Mouse (Mus musculus) intestine, embryonic 15.5 days (tissue): ENCODE measurements around the gene H3f3a. TPM values are rescaled to one million over a fixed set of nuclear protein-coding genes. Genes with fewer than 3 reads are reported as not detected.

ENCODE experiments used
- ATAC-seq: fragments of 200-750 bp; cut with Nextera tagmentation; 2 replicates; pipeline ENCODE4 v1.8.0; 2017; ENCODE audit warnings: moderate TSS enrichment, moderate library complexity
- H3K27ac ChIP-seq: fragments of 300-500 bp; sonication (generic); 2 replicates; pipeline ENCODE4 v1.5.1; 2015; ENCODE audit warnings: mild to moderate bottlenecking, inconsistent platforms
- H3K27me3 ChIP-seq: fragments of 300-500 bp; sonication (generic); replicated peaks from 2 replicates; pipeline ENCODE4 v1.6.1; 2015; ENCODE audit warnings: inconsistent platforms
- H3K36me3 ChIP-seq: fragments of 300-500 bp; sonication (generic); 2 replicates; pipeline ENCODE4 v1.6.1; 2015; ENCODE audit warnings: inconsistent platforms
- H3K4me1 ChIP-seq: fragments of 300-500 bp; sonication (generic); replicated peaks from 2 replicates; pipeline ENCODE4 v1.6.1; 2015; ENCODE audit warnings: inconsistent platforms
- H3K4me2 ChIP-seq: fragments of 300-500 bp; sonication (generic); replicated peaks from 2 replicates; pipeline ENCODE4 v1.6.1; 2015; ENCODE audit warnings: mild to moderate bottlenecking, inconsistent platforms
- H3K4me3 ChIP-seq: fragments of 300-500 bp; sonication (generic); replicated peaks from 2 replicates; pipeline ENCODE4 v1.5.1; 2015; ENCODE audit warnings: inconsistent platforms
- H3K9ac ChIP-seq: fragments of 300-500 bp; sonication (generic); 2 replicates; pipeline ENCODE4 v1.6.1; 2015; ENCODE audit warnings: inconsistent platforms
- H3K9me3 ChIP-seq: fragments of 300-500 bp; sonication (generic); 2 replicates; pipeline ENCODE4 v1.6.1; 2016; ENCODE audit warnings: inconsistent platforms
- WGBS: fragments of 180-500 bp; shearing (Covaris S2); methylation state at CpG from one replicate; pipeline ENCODE4 v1.1.7; 2015; 5-methylcytosine and 5-hydroxymethylcytosine counted together
- polyA plus RNA-seq: library from polyadenylated mRNA; unstranded; fragments of >200 nt; fragmentation: Nextera tagmentation; extraction: Ambion mirVana; gene quantifications from 2 replicates; pipeline ENCODE4 v1.2.1, GENCODE M21; 2015

Gene H3f3a
- polyA plus RNA-seq, 1 experiment from 2014 or later = 1,977 TPM

GRCm38 (mm10) chr1:180798660-180799059 is 15.1 kb downstream of the H3f3a start:
- 94% methylated on average over 5 of the region's 5 CpGs for WGBS

GRCm38 (mm10) chr1:180794170-180794569 is 19.6 kb downstream of the H3f3a start:
- Histone ChIP-seq H3K9me3 (no peaks in the 10 kb centered on the region), H3K4me2 (peak overlapping the region; percentile 92), H3K4me3 (peak overlapping the region; percentile 36), H3K27ac (no peak overlapping the region), H3K4me1 (peaks cover 11% of the 10 kb centered on the region), H3K27me3 (no peaks in the 10 kb centered on the region), H3K9ac (peak overlapping the region; percentile 16), H3K36me3 (no peaks in the 10 kb centered on the region)
- peak; percentile 83 for ATAC-seq
- WGBS = under 1% methylated on average over 21 of the region's 21 CpGs

More at GRCm38 (mm10) chr1:180798660-180799059, 15.1 kb downstream of the H3f3a start:
- H3K36me3 ChIP-seq = peaks cover 7% of the 10 kb centered on the region; the same call in 1 of the 2 replicates
- no peaks in the 10 kb centered on the region for H3K9me3 ChIP-seq
- H3K27ac ChIP-seq = no peak overlapping the region
- H3K4me1 ChIP-seq = peaks cover 8% of the 10 kb centered on the region
- H3K27me3 ChIP-seq = no peaks in the 10 kb centered on the region
- H3K9ac ChIP-seq = no peak overlapping the region
- no peak for ATAC-seq
- no peak overlapping the region for H3K4me2 ChIP-seq
- H3K4me3 ChIP-seq = no peak overlapping the region

DNA sequence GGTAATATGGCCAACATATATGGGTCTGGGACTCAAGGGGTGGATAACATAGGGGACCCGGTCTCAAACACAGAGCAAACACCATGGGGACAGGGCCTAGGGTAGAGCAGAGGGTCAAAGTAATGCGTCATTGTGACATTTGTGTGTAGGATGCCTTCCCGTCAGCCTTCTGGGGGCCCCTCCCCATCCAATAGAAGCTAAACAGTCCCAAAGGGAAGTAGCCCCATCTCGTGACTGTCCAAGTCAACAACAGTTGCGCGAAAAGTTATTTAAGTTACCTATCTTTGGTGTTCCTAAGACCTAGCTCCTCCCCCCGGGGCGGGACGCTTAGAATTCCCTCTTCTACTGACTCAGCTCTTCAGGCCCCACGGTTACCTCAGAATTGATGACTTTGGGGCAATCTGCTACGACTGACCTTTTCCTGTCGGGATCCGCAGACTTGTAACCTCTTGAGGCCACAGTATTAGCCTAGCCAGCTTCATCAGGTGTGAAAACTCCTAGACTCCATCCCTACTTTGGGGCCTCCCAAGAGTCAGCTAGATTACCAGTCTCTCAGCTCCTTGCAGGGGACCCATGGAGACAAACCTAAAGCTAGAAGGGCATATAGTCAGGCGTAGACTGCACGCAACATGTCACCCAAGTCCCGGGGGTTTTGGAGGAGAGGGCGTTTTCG is 20.2 kb downstream of the H3f3a start:
- Histone ChIP-seq H3K4me1 (peaks cover 11% of the 10 kb centered on the region), H3K9ac (peak overlapping the region; percentile 16), H3K4me3 (peak overlapping the region; percentile 36), H3K4me2 (peak overlapping the region; percentile 92), H3K27ac (no peak overlapping the region), H3K27me3 (no peaks in the 10 kb centered on the region), H3K9me3 (no peaks in the 10 kb centered on the region), H3K36me3 (no peaks in the 10 kb centered on the region)
- ATAC-seq = peak; percentile 75
- WGBS = 7% methylated on average over 18 of the region's 18 CpGs

GRCm38 (mm10) chr1:180792814-180793213 is 20.9 kb downstream of the H3f3a start:
- Histone ChIP-seq H3K9ac (no peak overlapping the region), H3K4me1 (peaks cover 11% of the 10 kb centered on the region), H3K27me3 (no peaks in the 10 kb centered on the region), H3K27ac (no peak overlapping the region), H3K4me2 (no peak overlapping the region), H3K36me3 (no peaks in the 10 kb centered on the region), H3K9me3 (no peaks in the 10 kb centered on the region), H3K4me3 (no peak overlapping the region)
- 87% methylated on average over 4 of the region's 4 CpGs for WGBS
- no peak for ATAC-seq

GRCm38 (mm10) chr1:180791821-180792480 is 21.8 kb downstream of the H3f3a start:
- Histone ChIP-seq H3K4me2 (no peak overlapping the region), H3K4me1 (peaks cover 11% of the 10 kb centered on the region), H3K9ac (no peak overlapping the region), H3K4me3 (no peak overlapping the region), H3K27ac (no peak overlapping the region), H3K36me3 (no peaks in the 10 kb centered on the region), H3K27me3 (no peaks in the 10 kb centered on the region), H3K9me3 (no peaks in the 10 kb centered on the region)
- WGBS = 87% methylated on average over 14 of the region's 14 CpGs
- no peak for ATAC-seq

GRCm38 (mm10) chr1:180783580-180783928 is 30.2 kb downstream of the H3f3a start:
- no peaks in the 10 kb centered on the region for H3K9me3 ChIP-seq
- peak overlapping the region; percentile 74; the same call in 1 of the 2 replicates for H3K27ac ChIP-seq
- WGBS = 40% methylated on average over 3 of the region's 3 CpGs
- H3K36me3 ChIP-seq = no peaks in the 10 kb centered on the region
- H3K4me2 ChIP-seq = no peak overlapping the region
- no peaks in the 10 kb centered on the region for H3K27me3 ChIP-seq
- no peak for ATAC-seq
- H3K4me1 ChIP-seq = peaks cover 21% of the 10 kb centered on the region; the same call in 1 of the 2 replicates
- H3K4me3 ChIP-seq = no peak overlapping the region
- H3K9ac ChIP-seq = no peak overlapping the region

DNA sequence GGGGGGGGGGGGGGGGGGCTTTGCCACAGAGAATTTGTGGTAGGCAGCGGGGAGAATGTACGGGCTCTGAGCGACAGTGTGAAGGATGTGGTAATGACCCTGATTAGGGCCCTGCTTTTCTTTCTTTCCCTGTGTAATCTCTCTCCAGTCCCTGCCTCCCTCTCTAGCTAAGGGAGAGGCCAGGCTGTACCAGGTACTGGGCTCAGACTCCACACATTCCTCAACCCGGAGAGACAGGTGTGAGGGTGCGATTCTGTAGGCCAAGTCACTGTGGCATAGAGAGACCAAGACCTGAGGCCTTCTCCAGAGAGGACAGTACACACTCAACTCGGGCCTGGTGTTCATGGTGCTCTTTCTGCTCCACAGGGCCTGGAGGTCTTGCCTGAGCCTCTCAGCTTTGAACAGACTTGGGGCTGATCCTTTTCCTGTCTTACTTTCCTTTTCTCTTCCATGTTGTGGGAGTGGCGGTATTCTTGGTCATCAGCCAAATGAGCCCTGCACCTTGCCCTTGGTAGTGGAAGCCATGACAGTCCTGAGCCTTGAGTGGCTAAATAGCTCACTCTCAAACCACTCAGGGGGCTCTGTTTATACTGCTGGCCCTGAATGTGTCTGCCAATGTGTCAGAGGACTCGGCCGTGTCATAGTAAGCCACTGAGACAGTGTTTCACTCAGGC is 30.7 kb downstream of the H3f3a start:
- Histone ChIP-seq H3K27me3 (no peaks in the 10 kb centered on the region), H3K9me3 (no peaks in the 10 kb centered on the region), H3K4me1 (peaks cover 21% of the 10 kb centered on the region; the same call in 1 of the 2 replicates), H3K4me3 (no peak overlapping the region), H3K27ac (peak overlapping the region; percentile 74; the same call in 1 of the 2 replicates), H3K9ac (no peak overlapping the region), H3K36me3 (no peaks in the 10 kb centered on the region), H3K4me2 (no peak overlapping the region)
- 56% methylated on average over 9 of the region's 9 CpGs for WGBS
- 0 out of 2 replicates have a peak, but pooled peaks have one; percentile 3 for ATAC-seq

DNA sequence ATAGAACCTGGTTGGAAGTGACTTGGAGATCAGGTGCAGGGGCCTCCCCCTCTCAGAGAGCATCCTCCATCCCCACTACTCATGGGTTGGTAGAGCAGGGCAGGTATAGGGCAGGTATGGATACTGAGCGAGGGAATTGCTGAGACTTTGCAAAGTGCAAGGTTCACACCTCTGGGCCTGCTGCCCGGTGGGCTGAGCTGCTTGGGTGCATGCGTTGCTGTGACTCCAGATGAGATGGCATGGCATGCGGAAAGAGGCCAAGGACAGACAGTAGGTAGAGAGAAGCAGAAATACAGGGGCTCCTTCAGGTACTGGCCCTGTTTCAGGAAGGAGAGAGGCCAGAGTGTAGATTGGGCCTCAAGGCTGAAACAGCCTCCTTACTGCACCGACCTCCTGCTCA is 32.5 kb downstream of the H3f3a start:
- no peaks in the 10 kb centered on the region for H3K36me3 ChIP-seq
- H3K9me3 ChIP-seq = no peaks in the 10 kb centered on the region
- ATAC-seq = peak; percentile 26
- H3K4me2 ChIP-seq = no peak overlapping the region
- H3K4me3 ChIP-seq = no peak overlapping the region
- H3K9ac ChIP-seq = no peak overlapping the region
- 51% methylated on average over 5 of the region's 5 CpGs for WGBS
- peak overlapping the region; percentile 89 for H3K27ac ChIP-seq
- H3K27me3 ChIP-seq = no peaks in the 10 kb centered on the region
- H3K4me1 ChIP-seq = peaks cover 31% of the 10 kb centered on the region

- ATAC-seq = no peak
- 83% methylated on average over 8 of the region's 8 CpGs for WGBS
- no peak overlapping the region for H3K4me3 ChIP-seq
Observed at GRCm38 (mm10) chr1:180780291-180780690, 33.5 kb downstream of the H3f3a start.

DNA sequence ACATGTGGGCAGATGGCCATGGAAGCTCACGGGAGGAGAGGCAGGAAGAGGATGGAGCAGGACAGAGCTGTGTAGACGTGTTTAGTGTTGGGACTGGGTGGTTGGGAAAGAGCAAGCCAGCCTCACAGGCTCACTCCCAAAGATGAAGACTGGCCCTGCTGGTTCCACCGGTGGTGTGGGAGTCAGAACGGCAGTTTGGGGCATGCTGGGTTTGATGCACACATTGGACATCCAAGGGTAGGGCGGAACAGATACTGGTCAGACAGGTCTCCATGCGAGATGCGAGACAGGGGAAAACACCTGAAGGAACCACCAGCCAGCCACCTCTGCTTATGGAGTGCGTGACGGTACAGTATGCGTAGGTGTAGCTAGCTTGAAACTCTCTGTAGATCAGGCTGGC is 34.8 kb downstream of the H3f3a start:
- ATAC-seq = no peak
- H3K27ac ChIP-seq = no peak overlapping the region
- WGBS = 73% methylated on average over 10 of the region's 10 CpGs
- H3K36me3 ChIP-seq = no peaks in the 10 kb centered on the region
- H3K9me3 ChIP-seq = no peaks in the 10 kb centered on the region
- H3K4me2 ChIP-seq = peak overlapping the region; percentile 89
- no peak overlapping the region for H3K9ac ChIP-seq
- peaks cover 40% of the 10 kb centered on the region for H3K4me1 ChIP-seq
- no peak overlapping the region for H3K4me3 ChIP-seq
- H3K27me3 ChIP-seq = no peaks in the 10 kb centered on the region

More at GRCm38 (mm10) chr1:180780291-180780690, 33.5 kb downstream of the H3f3a start:
- no peaks in the 10 kb centered on the region for H3K27me3 ChIP-seq
- H3K36me3 ChIP-seq = no peaks in the 10 kb centered on the region
- peak overlapping the region; percentile 89 for H3K27ac ChIP-seq
- H3K9me3 ChIP-seq = no peaks in the 10 kb centered on the region
- peaks cover 39% of the 10 kb centered on the region for H3K4me1 ChIP-seq
- no peak overlapping the region for H3K9ac ChIP-seq
- H3K4me2 ChIP-seq = no peak overlapping the region

DNA sequence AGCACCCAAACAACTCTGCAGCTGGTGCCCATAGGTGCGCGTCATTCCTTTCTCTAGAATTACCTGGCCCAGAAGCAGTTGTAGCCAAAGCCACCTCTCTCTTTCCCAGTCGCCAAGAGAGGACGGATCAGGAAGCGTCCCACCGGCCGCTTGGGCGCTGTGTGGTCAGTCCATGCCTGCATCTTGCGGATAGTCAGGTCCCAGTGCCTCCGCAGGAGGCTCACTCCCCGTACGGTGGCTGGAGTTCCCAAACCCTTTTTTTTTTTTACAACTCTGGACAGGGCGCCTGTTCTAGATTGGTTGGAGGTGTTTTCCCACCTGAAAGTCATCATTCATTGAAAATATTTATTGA is 35.4 kb downstream of the H3f3a start:
- WGBS = 2% methylated on average over 13 of the region's 13 CpGs
- H3K9me3 ChIP-seq = no peaks in the 10 kb centered on the region
- ATAC-seq = no peak; the same call in 1 of the 2 replicates
- peak overlapping the region; percentile 99 for H3K27ac ChIP-seq
- no peaks in the 10 kb centered on the region for H3K36me3 ChIP-seq
- peaks cover 36% of the 10 kb centered on the region for H3K4me1 ChIP-seq
- peak overlapping the region; percentile 59 for H3K4me3 ChIP-seq
- H3K27me3 ChIP-seq = no peaks in the 10 kb centered on the region
- peak overlapping the region; percentile 84 for H3K9ac ChIP-seq
- H3K4me2 ChIP-seq = peak overlapping the region; percentile 89

GRCm38 (mm10) chr1:180777660-180778402 is 35.9 kb downstream of the H3f3a start:
- H3K9ac ChIP-seq = peak overlapping the region; percentile 84
- under 1% methylated on average over 56 of the region's 56 CpGs for WGBS
- H3K4me1 ChIP-seq = peaks cover 32% of the 10 kb centered on the region
- H3K4me2 ChIP-seq = peak overlapping the region; percentile 89
- peak overlapping the region; percentile 59 for H3K4me3 ChIP-seq
- ATAC-seq = peak; percentile 84
- H3K27ac ChIP-seq = peak overlapping the region; percentile 99
- H3K36me3 ChIP-seq = no peaks in the 10 kb centered on the region
- H3K9me3 ChIP-seq = no peaks in the 10 kb centered on the region
- H3K27me3 ChIP-seq = no peaks in the 10 kb centered on the region
